Mouse (Mus musculus) bone marrow, adult 2 months (tissue): ENCODE measurements around the gene Hdlbp. TPM values are rescaled to one million over a fixed set of nuclear protein-coding genes. Genes with fewer than 3 reads are reported as not detected.
A peak's percentile ranks its signal among the peaks of the same experiment; 100 is the strongest.
"Not testable (repeated sequence)": the region's sequence is repeated elsewhere in the genome, so short reads cannot be mapped to it uniquely, and the experiment has no call there.

Experiments
- H3K27ac ChIP-seq: fragments of 200-500 bp; 2 replicates; pipeline ENCODE4 v1.5.1; 2012; ENCODE audit warnings: low read depth, mild to moderate bottlenecking, control low read depth, inconsistent platforms, low read length; ENCODE audit not compliant: control insufficient read depth, poor library complexity, insufficient read depth
- H3K4me1 ChIP-seq: fragments of 200-500 bp; 2 replicates; pipeline ENCODE4 v1.6.1; 2011; ENCODE audit warnings: low read length; ENCODE audit not compliant: control insufficient read depth, insufficient read depth
- H3K4me3 ChIP-seq: fragments of 200-500 bp; replicated peaks from 2 replicates; pipeline ENCODE3; 2011; ENCODE audit warnings: mild to moderate bottlenecking, low read depth, low read length, control low read depth; ENCODE audit not compliant: control insufficient read depth
- CTCF ChIP-seq: fragments of 200-500 bp; IDR thresholded peaks from 2 replicates; pipeline ENCODE4 v1.5.1; 2011; ENCODE audit warnings: low read length, control low read depth; ENCODE audit not compliant: control insufficient read depth, insufficient read depth
- POLR2A ChIP-seq: fragments of 200-500 bp; IDR thresholded peaks from 2 replicates; pipeline ENCODE4 v1.6.1; 2011; ENCODE audit warnings: low read depth, mild to moderate bottlenecking, control low read depth, low read length, borderline replicate concordance; ENCODE audit not compliant: control insufficient read depth
- WGBS: fragments of 180-500 bp; shearing (Covaris S2); methylation state at CpG from one replicate; pipeline ENCODE4 v1.1.7; 2018; 5-methylcytosine and 5-hydroxymethylcytosine counted together
- polyA plus RNA-seq: library from polyadenylated mRNA; stranded (reverse); fragments of >200 nt; gene quantifications from 2 replicates; pipeline ENCODE4 v1.2.4, GENCODE M21; 2011; ENCODE audit warnings: low replicate concordance; ENCODE audit not compliant: missing spikeins, insufficient read depth, insufficient read length

Hdlbp gene
- polyA plus RNA-seq: 26.1 and 43.9 TPM in 2 replicates

GRCm38 (mm10) chr1:93478586-93479475 is at the start of gene Hdlbp:
Gene Hdlbp (minus strand): TSS chr1:93478815.
- Histone ChIP-seq H3K27ac (peak within 1 kb of the TSS; percentile 97), H3K4me1 (no peaks in the 10 kb centered on the region), H3K4me3 (peak within 1 kb of the TSS; percentile 90)
- TF ChIP-seq CTCF: no peak
- TF ChIP-seq POLR2A: peak; percentile 82; the same call in 1 of the 2 replicates
- WGBS: under 1% methylated on average over 74 of the region's 74 CpGs

- Histone ChIP-seq H3K4me1 (no peaks in the 10 kb centered on the region), H3K27ac (no peak overlapping the region), H3K4me3 (no peak overlapping the region)
- TF ChIP-seq POLR2A: no peak
- no peak for TF ChIP-seq CTCF
- 81% methylated on average over 1 of the region's 1 CpGs for WGBS
These were observed 43.7 kb upstream of the Hdlbp start for GRCm38 (mm10) chr1:93522325-93522724.

- Histone ChIP-seq H3K27ac (no peak overlapping the region), H3K4me3 (no peak overlapping the region), H3K4me1 (no peaks in the 10 kb centered on the region)
- WGBS: 84% methylated on average over 2 of the region's 2 CpGs
- TF ChIP-seq CTCF (no peak), POLR2A (no peak)
These were observed 42.9 kb upstream of the Hdlbp start for GRCm38 (mm10) chr1:93521491-93521890.

- 83% methylated on average over 14 of the region's 14 CpGs for WGBS
- H3K4me3 ChIP-seq: no peak overlapping the region
These were observed 34.6 kb upstream of the Hdlbp start for GRCm38 (mm10) chr1:93513221-93513620.

GRCm38 (mm10) chr1:93512351-93512690 is 33.7 kb upstream of the Hdlbp start:
- TF ChIP-seq CTCF (no peak), POLR2A (0 out of 2 replicates have a peak, but pooled peaks have one; percentile 2)
- WGBS: 8% methylated on average over 15 of the region's 15 CpGs
- Histone ChIP-seq H3K4me3 (peak overlapping the region; percentile 65), H3K27ac (no peak overlapping the region), H3K4me1 (peaks cover 2% of the 10 kb centered on the region; the same call in 1 of the 2 replicates)

More at GRCm38 (mm10) chr1:93513221-93513620, 34.6 kb upstream of the Hdlbp start:
- Histone ChIP-seq H3K4me1 (peaks cover 2% of the 10 kb centered on the region; the same call in 1 of the 2 replicates), H3K27ac (no peak overlapping the region)
- TF ChIP-seq CTCF (no peak), POLR2A (no peak)

GRCm38 (mm10) chr1:93511585-93512350 is 33.2 kb upstream of the Hdlbp start, which contains the start of gene Farp2:
Gene Farp2 (plus strand): TSS chr1:93512079.
- peaks cover 2% of the 10 kb centered on the region; the same call in 1 of the 2 replicates for H3K4me1 ChIP-seq
- 1% methylated on average over 71 of the region's 71 CpGs for WGBS
- H3K27ac ChIP-seq: 0 out of 2 replicates have a peak within 1 kb of the TSS, but pooled peaks have one; percentile 2
- TF ChIP-seq CTCF (no peak), POLR2A (peak; percentile 55; the same call in 1 of the 2 replicates)
- peak within 1 kb of the TSS; percentile 65 for H3K4me3 ChIP-seq

GRCm38 (mm10) chr1:93508576-93508975 is 30.0 kb upstream of the Hdlbp start:
- not testable (repeated sequence) for H3K4me3 ChIP-seq, H3K27ac ChIP-seq, H3K4me1 ChIP-seq
- 71% methylated on average over 1 of the region's 1 CpGs for WGBS

- TF ChIP-seq POLR2A: no peak
- TF ChIP-seq CTCF: no peak
- Histone ChIP-seq H3K27ac (no peak overlapping the region), H3K4me1 (no peaks in the 10 kb centered on the region; the same call in 1 of the 2 replicates), H3K4me3 (no peak overlapping the region)
- WGBS: 55% methylated on average over 10 of the region's 10 CpGs
These were observed 28.5 kb upstream of the Hdlbp start for GRCm38 (mm10) chr1:93506944-93507676.
